Mouse (Mus musculus) embryonic facial prominence, embryonic 14.5 days (tissue): ENCODE measurements around the gene Itprid1. TPM values are rescaled to one million over a fixed set of nuclear protein-coding genes. Genes with fewer than 3 reads are reported as not detected.

ENCODE experiments used
- ATAC-seq: fragments of 200-750 bp; cut with Nextera tagmentation; 2 replicates; pipeline ENCODE4 v1.8.0; 2017; ENCODE audit warnings: low read depth, moderate number of reproducible peaks, moderate TSS enrichment
- DNase-seq: peaks from one replicate; pipeline ENCODE4 v3.0.0-alpha.2; 2015; ENCODE audit warnings: low spot score
- H3K27ac ChIP-seq: fragments of 300-500 bp; sonication (generic); replicated peaks from 2 replicates; pipeline ENCODE4 v1.5.1; 2014; ENCODE audit warnings: low read depth, mild to moderate bottlenecking, low read length, moderate library complexity
- H3K27me3 ChIP-seq: fragments of 300-500 bp; sonication (generic); replicated peaks from 2 replicates; pipeline ENCODE4 v1.6.1; 2014; ENCODE audit warnings: low read length; ENCODE audit not compliant: control insufficient read depth, insufficient read depth
- H3K36me3 ChIP-seq: fragments of 300-500 bp; sonication (generic); 2 replicates; pipeline ENCODE4 v1.6.1; 2014; ENCODE audit warnings: low read length, mixed read lengths; ENCODE audit not compliant: control insufficient read depth, insufficient read depth
- H3K4me1 ChIP-seq: fragments of 300-500 bp; sonication (generic); 2 replicates; pipeline ENCODE4 v1.6.1; 2014; ENCODE audit warnings: antibody characterized with exemption, low read length; ENCODE audit not compliant: control insufficient read depth, insufficient read depth
- H3K4me2 ChIP-seq: fragments of 300-500 bp; sonication (generic); 2 replicates; pipeline ENCODE4 v1.6.1; 2014; ENCODE audit warnings: low read depth, mild to moderate bottlenecking, low read length, moderate library complexity, mixed read lengths
- H3K4me3 ChIP-seq: fragments of 300-500 bp; sonication (generic); 2 replicates; pipeline ENCODE4 v1.5.1; 2014; ENCODE audit warnings: low read depth, mild to moderate bottlenecking, low read length
- H3K9ac ChIP-seq: fragments of 300-500 bp; sonication (generic); 2 replicates; pipeline ENCODE4 v1.6.1; 2014; ENCODE audit warnings: low read depth, mild to moderate bottlenecking, low read length, moderate library complexity, mixed read lengths
- H3K9me3 ChIP-seq: fragments of 300-500 bp; sonication (generic); 2 replicates; pipeline ENCODE4 v1.6.1; 2016; ENCODE audit warnings: low read length; ENCODE audit not compliant: control insufficient read depth
- WGBS: fragments of 180-500 bp; shearing (Covaris S2); extraction: QIAGEN DNeasy Blood & Tissue Kit; methylation state at CpG from one replicate; pipeline ENCODE4 v1.1.7; 2014; 5-methylcytosine and 5-hydroxymethylcytosine counted together
- polyA plus RNA-seq: library from polyadenylated mRNA; unstranded; fragments of >200 nt; fragmentation: Nextera tagmentation; extraction: Ambion mirVana; gene quantifications from 2 replicates; pipeline ENCODE4 v1.2.1, GENCODE M21; 2014

Gene Itprid1
- 0.49 and 0.50 TPM in 2 replicates for polyA plus RNA-seq

DNA sequence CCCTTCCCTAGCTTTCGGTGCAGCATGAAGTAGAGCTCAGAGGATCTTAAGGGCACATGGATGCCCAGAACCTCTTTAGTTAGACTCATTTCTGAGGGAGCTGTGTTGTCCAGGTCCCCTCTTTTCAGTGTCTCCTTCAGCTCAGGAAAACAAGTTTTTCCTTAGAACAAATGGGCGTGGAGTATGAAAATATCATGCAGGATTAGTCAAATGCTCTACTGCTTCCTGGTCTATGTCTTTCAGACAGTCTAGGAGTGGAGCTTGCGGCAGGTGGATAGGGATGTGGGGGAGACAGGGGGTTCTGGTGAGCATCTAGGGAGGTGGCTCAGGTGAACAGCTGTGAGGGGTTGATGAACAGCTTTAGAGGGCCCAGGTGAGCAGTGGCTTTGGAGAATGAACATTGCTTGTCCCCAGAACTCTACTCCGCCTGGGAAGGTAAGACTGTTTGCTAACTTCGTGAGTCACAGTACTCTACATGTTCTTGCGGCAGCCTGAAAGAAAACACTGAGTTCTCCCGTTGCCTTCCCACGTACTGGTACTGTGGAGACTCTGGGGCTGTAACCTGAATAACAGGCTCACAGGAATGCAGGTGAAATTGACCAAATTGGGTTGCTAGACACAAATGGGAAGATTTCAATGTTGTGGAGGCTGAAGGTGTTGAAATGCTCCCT is at the start of gene Itprid1:
Gene Itprid1, plus strand, starts transcription at position 246 of the 671 bp plus-strand sequence.
- H3K27ac ChIP-seq = no peak within 1 kb of the TSS
- no peak within 1 kb of the TSS for H3K4me3 ChIP-seq
- DNase-seq = peak; percentile 39
- peaks cover 6% of the 10 kb centered on the region; the same call in 1 of the 2 replicates for H3K4me1 ChIP-seq
- no peak within 1 kb of the TSS for H3K4me2 ChIP-seq
- no peaks in the 10 kb centered on the region for H3K27me3 ChIP-seq
- no peaks in the 10 kb centered on the region for H3K36me3 ChIP-seq
- ATAC-seq = no peak; the same call in 1 of the 2 replicates
- H3K9ac ChIP-seq = no peak within 1 kb of the TSS
- 62% methylated on average over 8 of the region's 8 CpGs for WGBS
- no peaks in the 10 kb centered on the region for H3K9me3 ChIP-seq

DNA sequence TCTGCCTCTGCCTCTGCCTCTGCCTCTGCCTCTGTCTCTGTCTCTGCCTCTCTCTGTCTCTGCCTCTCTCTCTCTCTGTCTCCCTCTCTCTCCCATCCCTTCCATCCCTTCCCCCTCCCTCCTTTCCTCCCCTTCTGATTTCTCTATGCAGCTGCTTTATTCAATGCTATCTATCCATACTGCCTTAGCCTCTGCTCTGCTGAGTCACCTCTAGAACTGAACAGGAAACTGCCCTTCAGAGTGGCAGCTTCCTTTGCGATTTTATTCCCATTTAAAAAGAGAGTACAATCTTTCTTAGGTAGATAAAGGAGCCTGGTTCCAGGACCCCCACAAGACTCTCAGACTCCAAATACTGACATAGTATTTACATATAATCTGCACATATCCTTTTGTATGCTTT is 47.1 kb upstream of the Itprid1 start:
- H3K9ac ChIP-seq = no peak overlapping the region
- H3K4me1 ChIP-seq = peaks cover 7% of the 10 kb centered on the region
- WGBS = 77% methylated on average over 1 of the region's 1 CpGs
- no peak overlapping the region for H3K27ac ChIP-seq
- H3K9me3 ChIP-seq = no peaks in the 10 kb centered on the region
- no peak for DNase-seq
- H3K4me2 ChIP-seq = no peak overlapping the region
- no peak overlapping the region for H3K4me3 ChIP-seq
- H3K36me3 ChIP-seq = no peaks in the 10 kb centered on the region
- no peak for ATAC-seq
- no peaks in the 10 kb centered on the region for H3K27me3 ChIP-seq

DNA sequence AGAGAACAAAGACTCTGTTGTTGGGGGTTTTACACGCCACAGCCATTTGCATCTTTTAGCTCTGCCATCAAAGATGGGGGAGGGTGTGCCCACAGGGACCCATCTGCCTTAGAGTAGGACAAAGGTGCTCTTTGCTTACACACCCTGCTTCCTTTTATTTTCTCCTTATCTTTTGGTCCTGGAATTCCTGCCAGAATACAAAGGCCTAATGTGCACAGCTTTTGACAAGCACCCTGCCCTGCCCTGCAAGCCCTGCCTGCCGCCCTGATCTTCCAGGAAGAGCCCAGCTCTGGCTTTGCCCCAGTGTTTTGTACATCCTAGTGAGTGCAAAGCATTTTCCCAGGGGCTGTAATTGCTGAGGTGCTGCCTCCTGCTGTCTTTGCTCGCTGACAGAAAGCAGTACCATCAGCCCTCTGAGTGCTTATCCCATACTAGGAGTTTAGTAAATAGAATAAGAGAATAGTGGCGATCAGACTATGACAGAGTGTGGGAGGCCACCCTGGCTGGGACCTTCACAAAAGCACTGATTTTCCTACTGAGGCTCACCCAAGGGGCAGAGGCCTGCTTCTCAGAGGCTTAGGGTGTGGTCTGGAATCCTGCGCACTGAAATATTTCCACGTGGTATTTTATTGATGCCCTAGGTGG is 44.7 kb upstream of the Itprid1 start:
- no peaks in the 10 kb centered on the region for H3K27me3 ChIP-seq
- H3K4me1 ChIP-seq = peaks cover 7% of the 10 kb centered on the region
- DNase-seq (peak; percentile 41), ATAC-seq (0 out of 2 replicates have a peak, but pooled peaks have one; percentile 50)
- H3K36me3 ChIP-seq = no peaks in the 10 kb centered on the region
- no peak overlapping the region; the same call in 1 of the 2 replicates for H3K9ac ChIP-seq
- H3K9me3 ChIP-seq = no peaks in the 10 kb centered on the region
- H3K4me3 ChIP-seq = no peak overlapping the region
- peak overlapping the region; percentile 19 for H3K27ac ChIP-seq
- H3K4me2 ChIP-seq = no peak overlapping the region
- WGBS = 14% methylated on average over 6 of the region's 6 CpGs

DNA sequence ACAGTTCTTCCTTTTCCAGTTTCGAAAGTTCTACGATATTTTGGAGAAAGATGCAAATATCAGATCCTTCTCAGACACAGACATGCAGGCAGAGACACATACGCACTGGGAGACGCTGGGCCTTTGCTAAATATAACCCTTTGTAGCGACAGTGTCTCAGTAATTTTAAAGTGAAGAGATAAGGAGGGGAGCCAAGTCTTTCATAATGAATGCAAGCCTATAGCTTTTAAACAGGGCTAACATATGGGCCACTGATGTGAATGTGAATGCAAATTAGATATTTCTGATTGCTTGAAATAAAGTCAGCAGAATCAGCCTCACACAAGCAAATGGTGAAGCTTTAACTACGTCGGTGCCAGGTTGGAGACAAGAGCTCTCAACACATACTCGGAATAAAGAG is 44.2 kb upstream of the Itprid1 start:
- DNase-seq = peak; percentile 17
- H3K27me3 ChIP-seq = no peaks in the 10 kb centered on the region
- H3K4me2 ChIP-seq = no peak overlapping the region
- H3K9ac ChIP-seq = no peak overlapping the region; the same call in 1 of the 2 replicates
- no peaks in the 10 kb centered on the region for H3K9me3 ChIP-seq
- H3K4me3 ChIP-seq = no peak overlapping the region
- peaks cover 7% of the 10 kb centered on the region for H3K4me1 ChIP-seq
- no peak overlapping the region; the same call in 1 of the 2 replicates for H3K27ac ChIP-seq
- no peak for ATAC-seq
- 52% methylated on average over 8 of the region's 8 CpGs for WGBS
- H3K36me3 ChIP-seq = no peaks in the 10 kb centered on the region

DNA sequence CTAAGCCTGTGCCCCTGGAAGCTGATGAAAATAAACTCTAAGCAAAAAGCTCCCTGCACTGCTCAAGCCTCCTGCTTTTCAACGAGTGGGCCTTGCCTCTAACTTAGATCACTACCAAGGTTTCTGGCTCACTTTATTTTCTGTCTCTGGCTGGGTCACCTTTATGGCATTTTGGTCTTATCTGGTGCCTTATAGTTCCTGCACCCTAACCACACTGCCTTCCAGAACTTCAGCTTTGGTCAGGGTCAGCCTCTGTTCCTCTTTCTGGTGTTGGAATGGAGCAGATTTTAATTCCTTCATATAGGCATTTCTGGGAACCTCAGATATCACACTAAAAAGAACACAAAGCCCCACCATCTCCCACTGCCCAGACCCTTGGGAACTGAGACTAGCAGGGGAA is 34.0 kb upstream of the Itprid1 start:
- Histone ChIP-seq H3K27me3 (no peaks in the 10 kb centered on the region), H3K27ac (no peak overlapping the region), H3K9ac (no peak overlapping the region), H3K4me2 (no peak overlapping the region), H3K36me3 (no peaks in the 10 kb centered on the region), H3K4me1 (0 out of 2 replicates have a peak, but pooled peaks cover 3% of the 10 kb centered on the region), H3K9me3 (no peaks in the 10 kb centered on the region), H3K4me3 (no peak overlapping the region)
- ATAC-seq (no peak), DNase-seq (no peak)
- 57% methylated on average over 1 of the region's 1 CpGs for WGBS

DNA sequence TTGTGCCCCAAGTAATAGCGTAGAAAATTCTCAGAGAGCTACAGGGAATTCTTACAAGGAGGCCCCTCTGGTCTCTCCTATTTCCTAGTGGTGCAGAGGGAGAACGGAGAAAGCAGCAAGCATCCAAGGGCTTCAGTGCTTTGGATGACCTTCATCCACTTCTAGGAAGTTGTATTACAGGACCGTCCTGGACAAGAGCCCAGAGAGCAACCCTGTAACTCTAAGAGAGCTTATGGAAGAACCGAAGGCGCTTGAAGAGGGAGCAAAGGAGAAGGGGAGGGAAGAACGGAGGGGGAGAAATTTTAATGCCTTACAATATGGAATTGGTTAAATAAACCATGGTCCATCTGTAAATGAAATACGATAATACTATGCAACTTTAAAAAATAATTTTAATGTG is 33.3 kb upstream of the Itprid1 start:
- H3K4me3 ChIP-seq = no peak overlapping the region
- H3K4me2 ChIP-seq = no peak overlapping the region
- peak; percentile 34 for DNase-seq
- WGBS = 56% methylated on average over 7 of the region's 7 CpGs
- H3K27me3 ChIP-seq = no peaks in the 10 kb centered on the region
- H3K9ac ChIP-seq = no peak overlapping the region
- no peaks in the 10 kb centered on the region for H3K9me3 ChIP-seq
- no peaks in the 10 kb centered on the region for H3K36me3 ChIP-seq
- H3K4me1 ChIP-seq = 0 out of 2 replicates have a peak, but pooled peaks cover 3% of the 10 kb centered on the region
- H3K27ac ChIP-seq = no peak overlapping the region
- ATAC-seq = no peak

DNA sequence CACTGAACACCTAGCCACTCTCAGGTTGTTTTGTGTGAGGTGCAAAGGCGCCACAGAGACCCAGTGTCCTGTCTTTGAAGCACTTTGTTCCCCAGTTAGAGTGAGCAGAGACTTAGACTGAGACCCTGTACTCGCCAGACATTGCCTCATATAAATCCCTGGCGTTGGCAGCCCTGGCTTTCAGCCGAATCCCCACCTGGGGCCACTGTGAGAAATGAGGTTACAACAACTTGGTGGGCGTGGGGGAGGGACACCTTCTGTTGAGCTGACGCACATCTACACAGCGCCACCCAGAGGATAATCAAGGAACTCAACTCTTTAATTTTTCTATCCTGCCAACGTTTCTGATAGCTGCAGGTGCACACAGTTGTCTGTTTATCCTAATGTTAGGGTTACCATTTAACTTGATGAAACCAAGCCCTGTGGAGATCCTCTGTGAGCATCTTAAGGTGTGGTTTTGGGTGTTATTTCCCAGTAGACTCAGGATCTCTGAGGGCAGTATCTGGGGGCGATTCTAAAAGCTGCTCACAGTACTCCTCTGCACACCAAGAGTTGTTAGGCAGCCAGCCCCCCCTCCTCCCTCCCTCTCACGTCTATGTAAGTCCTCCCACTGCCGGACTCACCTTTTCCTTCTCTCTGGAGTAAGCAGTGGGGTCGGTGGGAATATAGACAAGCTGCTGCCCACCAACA is 32.6 kb upstream of the Itprid1 start:
- H3K4me3 ChIP-seq = no peak overlapping the region
- ATAC-seq = 0 out of 2 replicates have a peak, but pooled peaks have one; percentile 26
- H3K4me1 ChIP-seq = 0 out of 2 replicates have a peak, but pooled peaks cover 3% of the 10 kb centered on the region
- WGBS = 27% methylated on average over 12 of the region's 12 CpGs
- H3K9me3 ChIP-seq = no peaks in the 10 kb centered on the region
- H3K9ac ChIP-seq = no peak overlapping the region
- H3K27ac ChIP-seq = no peak overlapping the region
- peak; percentile 63 for DNase-seq
- no peak overlapping the region for H3K4me2 ChIP-seq
- no peaks in the 10 kb centered on the region for H3K27me3 ChIP-seq
- H3K36me3 ChIP-seq = no peaks in the 10 kb centered on the region

DNA sequence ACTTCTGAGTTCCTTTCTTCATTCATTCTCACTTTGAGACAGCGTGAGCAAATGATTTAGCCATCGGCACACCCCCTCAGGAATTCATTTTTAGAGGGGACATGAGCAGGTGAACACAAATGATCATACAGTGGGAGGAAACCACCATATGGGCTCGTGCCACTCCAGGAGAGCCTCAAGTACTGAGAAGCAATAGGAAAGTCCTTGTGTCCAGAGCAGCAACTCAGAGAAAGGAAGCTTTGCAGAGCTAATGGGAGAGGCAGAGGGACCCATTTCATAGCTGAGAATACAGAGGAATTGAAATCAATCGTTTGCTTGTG is 32.1 kb upstream of the Itprid1 start:
- Histone ChIP-seq H3K4me2 (no peak overlapping the region), H3K4me1 (0 out of 2 replicates have a peak, but pooled peaks cover 3% of the 10 kb centered on the region), H3K27ac (no peak overlapping the region), H3K36me3 (no peaks in the 10 kb centered on the region), H3K9ac (no peak overlapping the region), H3K9me3 (no peaks in the 10 kb centered on the region), H3K27me3 (no peaks in the 10 kb centered on the region), H3K4me3 (no peak overlapping the region)
- ATAC-seq (no peak), DNase-seq (no peak)
- 90% methylated on average over 4 of the region's 4 CpGs for WGBS
